Mouse (Mus musculus) hindbrain, postnatal 0 days (tissue): ENCODE data around the gene Ccnk. TPM values are rescaled to one million over a fixed set of nuclear protein-coding genes. Genes with fewer than 3 reads are reported as not detected.

Source experiments
- ATAC-seq: fragments of 200-750 bp; cut with Nextera tagmentation; 2 replicates; pipeline ENCODE4 v1.8.0; 2017; ENCODE audit warnings: mild to moderate bottlenecking, moderate TSS enrichment, moderate library complexity
- DNase-seq: peaks from one replicate; pipeline ENCODE4 v3.0.0-alpha.2; 2015; ENCODE audit warnings: low spot score
- H3K27ac ChIP-seq: fragments of 300-500 bp; sonication (generic); 2 replicates; pipeline ENCODE4 v1.5.1; 2014; ENCODE audit warnings: mild to moderate bottlenecking
- H3K27me3 ChIP-seq: fragments of 300-500 bp; sonication (generic); 2 replicates; pipeline ENCODE4 v1.6.1; 2014; ENCODE audit warnings: low read length, mixed read lengths; ENCODE audit not compliant: insufficient read depth
- H3K36me3 ChIP-seq: fragments of 300-500 bp; sonication (generic); 2 replicates; pipeline ENCODE4 v1.6.1; 2014; ENCODE audit warnings: low read length, mixed read lengths; ENCODE audit not compliant: insufficient read depth
- H3K4me1 ChIP-seq: fragments of 300-500 bp; sonication (generic); 2 replicates; pipeline ENCODE4 v1.6.1; 2014; ENCODE audit warnings: antibody characterized with exemption, low read length, mixed read lengths; ENCODE audit not compliant: insufficient read depth
- H3K4me2 ChIP-seq: fragments of 300-500 bp; sonication (generic); 2 replicates; pipeline ENCODE4 v1.6.1; 2014; ENCODE audit warnings: low read depth, mild to moderate bottlenecking, low read length, moderate library complexity, mixed read lengths
- H3K4me3 ChIP-seq: fragments of 300-500 bp; sonication (generic); 2 replicates; pipeline ENCODE4 v1.5.1; 2014; ENCODE audit warnings: low read length
- H3K9ac ChIP-seq: fragments of 300-500 bp; sonication (generic); replicated peaks from 2 replicates; pipeline ENCODE4 v1.6.1; 2014; ENCODE audit warnings: mild to moderate bottlenecking, low read length, moderate library complexity, mixed read lengths
- H3K9me3 ChIP-seq: fragments of 300-500 bp; sonication (generic); 2 replicates; pipeline ENCODE4 v1.6.1; 2016; ENCODE audit warnings: low read length, mixed read lengths
- CTCF ChIP-seq: IDR thresholded peaks from 2 replicates; pipeline ENCODE4 v1.5.1; 2016; ENCODE audit warnings: antibody characterized with exemption, control low read depth, low read depth
- WGBS: fragments of 180-500 bp; shearing (Covaris S2); extraction: QIAGEN DNeasy Blood & Tissue Kit; methylation state at CpG from one replicate; pipeline ENCODE4 v1.1.7; 2014; 5-methylcytosine and 5-hydroxymethylcytosine counted together
- polyA plus RNA-seq: library from polyadenylated mRNA; unstranded; fragments of >200 nt; fragmentation: Nextera tagmentation; extraction: Ambion mirVana; gene quantifications from 2 replicates; pipeline ENCODE4 v1.2.1, GENCODE M21; 2015
- total RNA-seq: library from RNA; depleted of rRNA; stranded (reverse); fragments of >200 nt; gene quantifications from 2 replicates; pipeline ENCODE4 v1.2.3, GENCODE M21; 2014; rRNA removed

The Ccnk gene
- total and polyA plus RNA-seq, 2 experiments from 2014 or later: 2.8 to 8.0 TPM

DNA sequence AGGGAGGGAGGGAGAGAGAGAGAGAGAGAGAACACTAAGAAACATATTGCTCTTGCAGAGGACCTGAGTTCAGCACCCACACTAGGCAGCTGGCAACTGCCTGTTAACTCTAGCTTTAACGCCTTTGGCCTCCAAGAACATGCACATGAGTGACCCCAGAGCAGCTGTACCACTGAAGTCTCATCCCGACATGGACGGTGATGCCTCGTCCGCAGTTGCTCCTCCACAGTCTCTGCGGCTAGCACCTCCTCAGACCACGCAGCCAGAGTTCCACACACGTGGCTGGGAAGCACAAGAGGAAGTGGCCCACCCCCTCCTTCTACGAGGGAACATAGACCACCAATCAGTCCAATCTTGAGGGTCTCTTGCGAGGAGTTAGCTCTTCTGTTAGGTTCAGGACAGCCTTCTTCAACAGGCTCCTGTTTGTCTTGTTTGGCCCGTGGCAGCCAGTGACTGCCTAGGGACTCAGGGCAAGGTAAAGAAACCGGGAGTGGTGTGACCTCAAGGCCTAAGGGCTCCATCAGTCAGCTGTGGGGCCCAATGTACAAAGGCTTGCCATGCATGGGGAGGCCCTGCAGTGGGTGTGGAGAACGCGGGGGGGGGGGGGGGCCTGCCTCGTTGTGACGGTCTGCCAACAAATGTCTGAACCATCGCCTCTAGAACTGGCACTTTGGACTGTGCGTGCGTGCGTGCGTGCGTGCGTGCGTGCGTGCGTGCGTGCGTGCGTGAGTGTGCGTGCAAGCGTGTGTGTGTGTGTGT, 71.8 kb downstream of the Ccnk start:
- 82% methylated on average over 31 of the region's 31 CpGs for WGBS
- Histone ChIP-seq H3K4me2 (no peak overlapping the region), H3K27me3 (no peaks in the 10 kb centered on the region), H3K36me3 (no peaks in the 10 kb centered on the region), H3K9me3 (no peaks in the 10 kb centered on the region), H3K27ac (no peak overlapping the region), H3K4me1 (peaks cover 24% of the 10 kb centered on the region), H3K9ac (no peak overlapping the region), H3K4me3 (no peak overlapping the region)
- TF ChIP-seq CTCF: no peak
- ATAC-seq (no peak), DNase-seq (no peak)

DNA sequence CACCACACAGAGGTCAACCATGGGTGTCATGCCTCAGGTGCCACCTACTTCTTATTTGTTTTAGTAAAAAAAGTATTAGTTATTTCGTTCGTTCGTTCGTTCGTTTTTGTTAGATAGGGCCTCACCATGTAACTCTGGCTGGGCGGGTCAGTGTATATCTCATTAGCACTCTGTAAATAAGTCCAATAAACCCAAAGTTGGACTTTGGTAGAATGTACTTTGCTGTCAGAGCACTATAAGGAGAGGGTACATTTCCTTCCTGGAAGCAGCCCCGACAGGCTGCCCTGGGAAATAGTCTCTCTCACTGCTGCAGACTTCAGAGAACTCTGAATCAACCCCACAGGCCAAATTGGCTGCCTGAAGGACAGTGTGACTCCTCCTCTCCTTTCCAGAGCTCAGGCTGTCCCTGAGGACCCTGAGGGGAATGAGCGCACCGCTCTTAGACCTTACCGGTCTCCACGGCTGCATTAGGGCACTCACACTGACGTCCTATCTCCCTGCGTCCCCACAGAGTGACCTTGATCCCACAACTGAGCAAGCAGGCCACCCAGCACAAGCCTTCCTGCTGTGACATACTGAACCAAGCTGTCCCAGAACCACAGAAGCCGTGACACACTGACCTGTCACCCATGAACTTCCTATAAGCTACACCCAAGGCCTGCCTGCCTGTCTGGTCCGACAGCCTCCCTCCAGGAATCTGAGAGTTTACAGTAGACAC, 72.6 kb downstream of the Ccnk start:
- no peak overlapping the region for H3K4me2 ChIP-seq
- no peak for TF ChIP-seq CTCF
- H3K4me1 ChIP-seq: peaks cover 31% of the 10 kb centered on the region
- no peaks in the 10 kb centered on the region for H3K27me3 ChIP-seq
- DNase-seq (no peak), ATAC-seq (no peak)
- 74% methylated on average over 15 of the region's 15 CpGs for WGBS
- no peak overlapping the region for H3K9ac ChIP-seq
- H3K27ac ChIP-seq: no peak overlapping the region
- H3K4me3 ChIP-seq: no peak overlapping the region
- no peaks in the 10 kb centered on the region for H3K9me3 ChIP-seq
- H3K36me3 ChIP-seq: no peaks in the 10 kb centered on the region

Other genes starting within 250 kb of the Ccnk start
- 30.0 and 31.6 TPM in 2 replicates for gene Bcl11b, start 176.0 kb upstream of the Ccnk start, total RNA-seq
- gene Bcl11b, start 176.0 kb upstream of the Ccnk start, polyA plus RNA-seq: 9.8 and 12.0 TPM in 2 replicates
- gene Setd3, start 265 bp upstream of the Ccnk start, total RNA-seq: 57.4 and 61.3 TPM in 2 replicates
- gene Setd3, start 265 bp upstream of the Ccnk start, polyA plus RNA-seq: 87.1 and 90.4 TPM in 2 replicates
- 86.3 and 94.7 TPM in 2 replicates for gene Ccdc85c, start 95.8 kb downstream of the Ccnk start, total RNA-seq
- 16.9 and 17.0 TPM in 2 replicates for gene Ccdc85c, start 95.8 kb downstream of the Ccnk start, polyA plus RNA-seq
- 10.2 and 10.8 TPM in 2 replicates for gene Hhipl1, start 126.7 kb downstream of the Ccnk start, total RNA-seq
- 2.8 and 3.2 TPM in 2 replicates for gene Hhipl1, start 126.7 kb downstream of the Ccnk start, polyA plus RNA-seq
- gene Cyp46a1, start 154.8 kb downstream of the Ccnk start, total RNA-seq: 36.3 and 39.8 TPM in 2 replicates
- gene Cyp46a1, start 154.8 kb downstream of the Ccnk start, polyA plus RNA-seq: 46.2 and 49.7 TPM in 2 replicates
- 45.8 and 55.2 TPM in 2 replicates for gene Eml1, start 191.4 kb downstream of the Ccnk start, total RNA-seq
- gene Eml1, start 191.4 kb downstream of the Ccnk start, polyA plus RNA-seq: 41.2 and 42.1 TPM in 2 replicates